Mouse (Mus musculus) forebrain, postnatal 0 days (tissue): Measurements from ENCODE around the gene Cntn6. TPM values are rescaled to one million over a fixed set of nuclear protein-coding genes. Genes with fewer than 3 reads are reported as not detected.

Experiments used
- ATAC-seq: fragments of 200-750 bp; cut with Nextera tagmentation; 2 replicates; pipeline ENCODE4 v1.8.0; 2017; ENCODE audit warnings: mild to moderate bottlenecking, moderate library complexity
- DNase-seq: peaks from one replicate; pipeline ENCODE4 v3.0.0-alpha.2; 2015
- H3K27ac ChIP-seq: fragments of 300-500 bp; sonication (generic); 2 replicates; pipeline ENCODE4 v1.5.1; 2014; ENCODE audit warnings: low read depth, mild to moderate bottlenecking, antibody characterized with exemption, low read length, moderate library complexity, mixed read lengths
- H3K27me3 ChIP-seq: fragments of 300-500 bp; sonication (generic); 2 replicates; pipeline ENCODE4 v1.6.1; 2014; ENCODE audit warnings: mild to moderate bottlenecking, low read length, mixed read lengths; ENCODE audit not compliant: insufficient read depth
- H3K36me3 ChIP-seq: fragments of 300-500 bp; sonication (generic); 2 replicates; pipeline ENCODE4 v1.6.1; 2014; ENCODE audit warnings: mild to moderate bottlenecking, moderate library complexity; ENCODE audit not compliant: insufficient read depth
- H3K4me1 ChIP-seq: fragments of 300-500 bp; sonication (generic); 2 replicates; pipeline ENCODE4 v1.6.1; 2014; ENCODE audit warnings: antibody characterized with exemption; ENCODE audit not compliant: insufficient read depth
- H3K4me2 ChIP-seq: fragments of 300-500 bp; sonication (generic); 2 replicates; pipeline ENCODE4 v1.6.1; 2014; ENCODE audit warnings: low read depth, mild to moderate bottlenecking, moderate library complexity
- H3K4me3 ChIP-seq: fragments of 300-500 bp; sonication (generic); 2 replicates; pipeline ENCODE4 v1.5.1; 2014; ENCODE audit warnings: low read depth, low read length, mixed read lengths
- H3K9ac ChIP-seq: fragments of 300-500 bp; sonication (generic); 2 replicates; pipeline ENCODE4 v1.6.1; 2014; ENCODE audit warnings: mild to moderate bottlenecking
- H3K9me3 ChIP-seq: fragments of 300-500 bp; sonication (generic); 2 replicates; pipeline ENCODE4 v1.6.1; 2016; ENCODE audit warnings: low read length
- CTCF ChIP-seq: sonication (generic); IDR thresholded peaks from 2 replicates; pipeline ENCODE4 v1.5.1; 2016; ENCODE audit warnings: antibody characterized with exemption, control low read depth, low read depth
- WGBS: fragments of 180-500 bp; shearing (Covaris S2); extraction: QIAGEN DNeasy Blood & Tissue Kit; methylation state at CpG from one replicate; pipeline ENCODE4 v1.1.7; 2014; 5-methylcytosine and 5-hydroxymethylcytosine counted together
- polyA plus RNA-seq: library from polyadenylated mRNA; unstranded; fragments of >200 nt; fragmentation: Nextera tagmentation; extraction: Ambion mirVana; gene quantifications from 2 replicates; pipeline ENCODE4 v1.2.1, GENCODE M21; 2015
- total RNA-seq: library from RNA; depleted of rRNA; stranded (reverse); fragments of >200 nt; gene quantifications from 2 replicates; pipeline ENCODE4 v1.2.3, GENCODE M21; 2014

The Cntn6 gene
- total and polyA plus RNA-seq, 2 experiments from 2014 or later: 16.1 to 29.7 TPM

- Histone ChIP-seq H3K4me1 (no peaks in the 10 kb centered on the region), H3K4me3 (no peak overlapping the region), H3K27ac (no peak overlapping the region), H3K4me2 (no peak overlapping the region), H3K27me3 (no peaks in the 10 kb centered on the region), H3K9ac (no peak overlapping the region), H3K36me3 (no peaks in the 10 kb centered on the region), H3K9me3 (no peaks in the 10 kb centered on the region)
- WGBS: 35% methylated on average over 2 of the region's 2 CpGs
- ATAC-seq (no peak), DNase-seq (no peak)
- TF ChIP-seq CTCF: no peak
These were observed 391.4 kb downstream of the Cntn6 start for GRCm38 (mm10) chr6:104884021-104884420.

- Histone ChIP-seq H3K9ac (no peak overlapping the region), H3K9me3 (no peaks in the 10 kb centered on the region), H3K4me3 (no peak overlapping the region), H3K36me3 (no peaks in the 10 kb centered on the region), H3K4me1 (no peaks in the 10 kb centered on the region), H3K27me3 (no peaks in the 10 kb centered on the region), H3K27ac (no peak overlapping the region), H3K4me2 (no peak overlapping the region)
- TF ChIP-seq CTCF: no peak
- no peak for ATAC-seq
- DNase-seq: no peak
These were observed 393.2 kb downstream of the Cntn6 start for GRCm38 (mm10) chr6:104885829-104886228.

- H3K36me3 ChIP-seq: no peaks in the 10 kb centered on the region
- DNase-seq (no peak), ATAC-seq (no peak)
- 83% methylated on average over 3 of the region's 3 CpGs for WGBS
- TF ChIP-seq CTCF: no peak
- H3K4me1 ChIP-seq: no peaks in the 10 kb centered on the region
- no peak overlapping the region for H3K9ac ChIP-seq
- no peaks in the 10 kb centered on the region for H3K9me3 ChIP-seq
- H3K4me3 ChIP-seq: no peak overlapping the region
- no peaks in the 10 kb centered on the region for H3K27me3 ChIP-seq
- H3K27ac ChIP-seq: no peak overlapping the region
- no peak overlapping the region for H3K4me2 ChIP-seq
These were observed 398.5 kb downstream of the Cntn6 start for GRCm38 (mm10) chr6:104891071-104891470.
